Mouse (Mus musculus) frontal cortex, postnatal 14 days (tissue): Measurements from ENCODE around the gene C1rl.
A peak's percentile ranks its signal among the peaks of the same experiment; 100 is the strongest.
"Not testable (repeated sequence)": the region's sequence is repeated elsewhere in the genome, so short reads cannot be mapped to it uniquely, and the experiment has no call there.

Source experiments
- DNase-seq, 2 experiments: peaks; one replicate each; pipeline ENCODE4 v3.0.0; 2022; ENCODE audit warnings: low spot score in 2 of 2

Gene C1rl

GRCm38 (mm10) chr6:124492842-124493561 lies at the start of gene C1rl:
TSS of gene C1rl (plus strand) at chr6:124493113.
- DNase-seq, result peak; percentile 31 to 69

GRCm38 (mm10) chr6:124443338-124443737 lies 49.6 kb upstream of the C1rl start:
- DNase-seq, result no peak

GRCm38 (mm10) chr6:124446024-124446423 lies 46.9 kb upstream of the C1rl start:
- no peak for DNase-seq

GRCm38 (mm10) chr6:124446459-124446858 lies 46.5 kb upstream of the C1rl start:
- no peak for DNase-seq

GRCm38 (mm10) chr6:124447356-124447755 lies 45.6 kb upstream of the C1rl start:
- DNase-seq, result no peak

- no peak for DNase-seq
Measured at GRCm38 (mm10) chr6:124448186-124448852, 44.6 kb upstream of the C1rl start.

GRCm38 (mm10) chr6:124448959-124449667 lies 43.8 kb upstream of the C1rl start:
- DNase-seq, result no peak

GRCm38 (mm10) chr6:124449668-124450383 lies 43.1 kb upstream of the C1rl start:
- no peak for DNase-seq

- no peak for DNase-seq
Measured at GRCm38 (mm10) chr6:124451995-124452394, 40.9 kb upstream of the C1rl start.

- DNase-seq, result no peak
Measured at GRCm38 (mm10) chr6:124453756-124454155, 39.2 kb upstream of the C1rl start.

GRCm38 (mm10) chr6:124456243-124456642 lies 36.7 kb upstream of the C1rl start:
- no peak for DNase-seq

GRCm38 (mm10) chr6:124457827-124458226 lies 35.1 kb upstream of the C1rl start:
- no peak for DNase-seq

GRCm38 (mm10) chr6:124458505-124458904 lies 34.4 kb upstream of the C1rl start:
- no peak for DNase-seq

- DNase-seq, result no peak
Measured at GRCm38 (mm10) chr6:124459388-124459787, 33.5 kb upstream of the C1rl start.

GRCm38 (mm10) chr6:124463881-124464291 lies 29.0 kb upstream of the C1rl start:
- peak in 1 of 2 experiments; percentile 39 for DNase-seq

GRCm38 (mm10) chr6:124464305-124465271 lies 28.3 kb upstream of the C1rl start, which contains the start of gene Clstn3:
TSS of gene Clstn3 (minus strand) at chr6:124464794.
- peak; percentile 90 to 91 for DNase-seq

- no peak for DNase-seq
Measured at GRCm38 (mm10) chr6:124465299-124465698, 27.6 kb upstream of the C1rl start.

- DNase-seq, result no peak
Measured at GRCm38 (mm10) chr6:124465729-124466128, 27.2 kb upstream of the C1rl start.

- DNase-seq, result no peak
Measured at GRCm38 (mm10) chr6:124471121-124471520, 21.8 kb upstream of the C1rl start.

GRCm38 (mm10) chr6:124471783-124472638 lies 20.9 kb upstream of the C1rl start:
- not testable (repeated sequence) for DNase-seq
